ENCODE assay signal across 8 mouse cellular contexts in genomic region chr17:47146640-47147039, GRCm38 (mm10).
DNase-seq lines count a peak whose midpoint lies in the region; ATAC-seq and TF ChIP-seq lines count a peak whose summit lies in the region.
"Had no signal": no experiment of that assay in that cellular context is flagged by ENCODE, and none has a peak within 500 bp of the region (broad histone marks: within the 10 kb centered on the region; RNA-seq: fewer than 3 reads in every experiment).

No protein-coding gene starts in this region.

- TF ChIP-seq POLR2A in kidney, adult 2 months (IDR thresholded peaks at IDR 0.05; ENCODE audit: low read depth, low read length) = no peak

- H3K4me3 ChIP-seq in kidney, adult 2 months (ENCODE audit: insufficient read depth, low read depth, low read length) = no peak overlapping the region
- no peak overlapping the region for H3K4me3 ChIP-seq in ES-E14 (ENCODE audit: insufficient read depth in 1 of 2, low read depth in 1 of 2, low read length in 2 of 2, poor library complexity in 1 of 2, severe bottlenecking in 1 of 2)
- H3K4me3 ChIP-seq in lung, postnatal 0 days (ENCODE audit: low read depth, low read length) = no peak overlapping the region

- TF ChIP-seq EP300 in lung, postnatal 0 days (IDR thresholded peaks at IDR 0.05) = no peak

- no peak overlapping the region for H3K27ac ChIP-seq in kidney, adult 2 months (ENCODE audit: insufficient read depth, low read depth, low read length)
- no peak overlapping the region for H3K27ac ChIP-seq in ES-E14 (ENCODE audit: insufficient read depth, low read depth, low read length, poor library complexity, severe bottlenecking)
- H3K27ac ChIP-seq in lung, postnatal 0 days (ENCODE audit: low read length) = no peak overlapping the region

- no peaks in the 10 kb centered on the region for H3K36me3 ChIP-seq in kidney, adult 2 months (ENCODE audit: control insufficient read depth, insufficient read depth, low read length)
- H3K36me3 ChIP-seq in ES-E14 (ENCODE audit: control insufficient read depth, insufficient read depth, low read length, poor library complexity, severe bottlenecking) = no peaks in the 10 kb centered on the region
- H3K36me3 ChIP-seq in lung, postnatal 0 days (ENCODE audit: insufficient read depth, low read length) = no peaks in the 10 kb centered on the region

- ATAC-seq in lung, postnatal 0 days = no peak
- ATAC-seq: intestine, embryonic 16.5 days had no signal

- no peak overlapping the region for H3K9ac ChIP-seq in ES-E14 (ENCODE audit: insufficient read depth, low read depth, low read length, poor library complexity, severe bottlenecking)
- no peak overlapping the region for H3K9ac ChIP-seq in lung, postnatal 0 days (replicated peaks; ENCODE audit: low read depth)

- peak; percentile 46 for TF ChIP-seq CTCF in kidney, adult 2 months (conservative IDR thresholded peaks at IDR 0.05; ENCODE audit: insufficient read depth, insufficient read length, low read depth, low read length)
- peak; percentile 72 for TF ChIP-seq CTCF in lung, postnatal 0 days (IDR thresholded peaks at IDR 0.05)

- H3K4me1 ChIP-seq in kidney, adult 2 months (ENCODE audit: control insufficient read depth, insufficient read depth, low read length) = 0 out of 2 replicates have a peak, but pooled peaks cover 3% of the 10 kb centered on the region
- peaks cover 12 to 49% of the 10 kb centered on the region in 2 experiments for H3K4me1 ChIP-seq in ES-E14 (ENCODE audit: control insufficient read depth in 2 of 2, insufficient read depth in 2 of 2, low read length in 2 of 2, poor library complexity in 1 of 2)
- peaks cover 13% of the 10 kb centered on the region; the same call in 1 of the 2 replicates for H3K4me1 ChIP-seq in lung, postnatal 0 days (ENCODE audit: insufficient read depth, low read depth, low read length)

- DNase-seq in kidney, adult 2 months = no peak
- DNase-seq in kidney, adult 11 months = no peak
- DNase-seq in A20 (ENCODE audit: low read depth, low spot score) (peak; percentile 56), ES-E14 (ENCODE audit: low read depth, low spot score) (no peak)
- DNase-seq in lung, postnatal 0 days (ENCODE audit: low spot score) = peak; percentile 44
- DNase-seq in urinary bladder, adult 2 months (ENCODE audit: low spot score) = no peak
- DNase-seq in embryo, embryonic 11 days = no peak

- H3K27me3 ChIP-seq in kidney, adult 2 months (replicated peaks; ENCODE audit: control insufficient read depth, insufficient read depth, low read length) = no peaks in the 10 kb centered on the region
- H3K27me3 ChIP-seq in lung, postnatal 0 days (replicated peaks; ENCODE audit: insufficient read depth, low read length) = no peaks in the 10 kb centered on the region

- WGBS in kidney, adult 2 months = 95% methylated on average over 4 of the region's 4 CpGs
- WGBS in lung, postnatal 0 days = 95% methylated on average over 4 of the region's 4 CpGs

- no peaks in the 10 kb centered on the region for H3K9me3 ChIP-seq in ES-E14 (ENCODE audit: control insufficient read depth, insufficient read depth, low read depth, low read length)
- H3K9me3 ChIP-seq in lung, postnatal 0 days (ENCODE audit: low read length) = no peaks in the 10 kb centered on the region

- in situ Hi-C loops in ES-E14 (cut with MboI; ENCODE audit: low sequenced_read_pairs in 2 of 2, unreplicated experiment in 2 of 2) = no loop called here

- no peak overlapping the region for H3K4me2 ChIP-seq in lung, postnatal 0 days (replicated peaks; ENCODE audit: low read depth, low read length)

TF ChIP-seq in ES-E14, 5 proteins besides CTCF, POLR2A, EP300 and RAD21:
- TF ChIP-seq ZNF384 (IDR thresholded peaks at IDR 0.05; ENCODE audit: low read depth, low read length) (no peak), MAFK (IDR thresholded peaks at IDR 0.05; ENCODE audit: insufficient read depth, low read depth, low read length) (no peak), ZC3H11A (IDR thresholded peaks at IDR 0.05; ENCODE audit: borderline replicate concordance, low read depth, low read length) (0 out of 2 replicates have a peak, but pooled peaks have one; percentile 20)

Comparison
In these comparisons a context has a peak if more than half of its experiments do, and no peak if none do; other contexts are left out.
1. DNase-seq: peak in A20 (single experiment) and lung, postnatal 0 days (single experiment); none in kidney, adult 2 months (single experiment), kidney, adult 11 months (single experiment), ES-E14 (single experiment), urinary bladder, adult 2 months (single experiment) and embryo, embryonic 11 days (single experiment).